Mouse (Mus musculus): Measurements from ENCODE around the gene Pde7b. TPM values are rescaled to one million over a fixed set of nuclear protein-coding genes. Genes with fewer than 3 reads are reported as not detected.

The Pde7b gene
- polyA plus RNA-seq, 1 experiment from 2014 or later, result 1.3 TPM

- Histone ChIP-seq H3K27ac (ENCODE audit: low read depth, low read length) (no peak overlapping the region), H3K4me2 (ENCODE audit: low read length) (no peak overlapping the region), H3K4me1 (ENCODE audit: control insufficient read depth, insufficient read depth, low read length) (0 out of 2 replicates have a peak, but pooled peaks cover 2% of the 10 kb centered on the region), H3K9ac (ENCODE audit: low read length) (no peak overlapping the region), H3K36me3 (ENCODE audit: control insufficient read depth, insufficient read depth, low read length) (no peaks in the 10 kb centered on the region), H3K27me3 (replicated peaks; ENCODE audit: control insufficient read depth, insufficient read depth, low read length) (no peaks in the 10 kb centered on the region), H3K4me3 (ENCODE audit: low read depth, low read length) (no peak overlapping the region), H3K9me3 (replicated peaks; ENCODE audit: control insufficient read depth, low read length) (no peaks in the 10 kb centered on the region)
- ATAC-seq, result peak; percentile 69; the same call in 1 of the 2 replicates
- DNase-seq (ENCODE audit: low spot score), result peak; percentile 75
- WGBS, result 14% methylated on average over 2 of the region's 2 CpGs
Observed at GRCm38 (mm10) chr10:20606007-20606406, 118.9 kb downstream of the Pde7b start.

- no peaks in the 10 kb centered on the region for H3K4me1 ChIP-seq (ENCODE audit: control insufficient read depth, insufficient read depth, low read length)
- DNase-seq (ENCODE audit: low spot score) (no peak), ATAC-seq (no peak)
- no peak overlapping the region for H3K27ac ChIP-seq (ENCODE audit: low read depth, low read length)
- no peaks in the 10 kb centered on the region for H3K36me3 ChIP-seq (ENCODE audit: control insufficient read depth, insufficient read depth, low read length)
- H3K27me3 ChIP-seq (replicated peaks; ENCODE audit: control insufficient read depth, insufficient read depth, low read length), result no peaks in the 10 kb centered on the region
- 74% methylated on average over 5 of the region's 5 CpGs for WGBS
- H3K4me3 ChIP-seq (ENCODE audit: low read depth, low read length), result no peak overlapping the region
- H3K9ac ChIP-seq (ENCODE audit: low read length), result no peak overlapping the region
- no peaks in the 10 kb centered on the region for H3K9me3 ChIP-seq (replicated peaks; ENCODE audit: control insufficient read depth, low read length)
- no peak overlapping the region for H3K4me2 ChIP-seq (ENCODE audit: low read length)
Observed at GRCm38 (mm10) chr10:20595107-20595810, 129.6 kb downstream of the Pde7b start.

GRCm38 (mm10) chr10:20594015-20594414 lies 130.9 kb downstream of the Pde7b start:
- no peaks in the 10 kb centered on the region for H3K36me3 ChIP-seq (ENCODE audit: control insufficient read depth, insufficient read depth, low read length)
- H3K27ac ChIP-seq (ENCODE audit: low read depth, low read length), result no peak overlapping the region
- no peak for DNase-seq (ENCODE audit: low spot score)
- H3K4me3 ChIP-seq (ENCODE audit: low read depth, low read length), result no peak overlapping the region
- WGBS, result 68% methylated on average over 5 of the region's 5 CpGs
- no peak overlapping the region for H3K9ac ChIP-seq (ENCODE audit: low read length)
- no peaks in the 10 kb centered on the region for H3K9me3 ChIP-seq (replicated peaks; ENCODE audit: control insufficient read depth, low read length)
- H3K4me1 ChIP-seq (ENCODE audit: control insufficient read depth, insufficient read depth, low read length), result no peaks in the 10 kb centered on the region
- no peak for ATAC-seq
- H3K27me3 ChIP-seq (replicated peaks; ENCODE audit: control insufficient read depth, insufficient read depth, low read length), result no peaks in the 10 kb centered on the region
- no peak overlapping the region for H3K4me2 ChIP-seq (ENCODE audit: low read length)

- no peak overlapping the region for H3K9ac ChIP-seq (ENCODE audit: low read length)
- 73% methylated on average over 7 of the region's 7 CpGs for WGBS
- no peak overlapping the region for H3K4me2 ChIP-seq (ENCODE audit: low read length)
- no peaks in the 10 kb centered on the region for H3K4me1 ChIP-seq (ENCODE audit: control insufficient read depth, insufficient read depth, low read length)
- no peaks in the 10 kb centered on the region for H3K9me3 ChIP-seq (replicated peaks; ENCODE audit: control insufficient read depth, low read length)
- peak; percentile 5 for DNase-seq (ENCODE audit: low spot score)
- H3K27me3 ChIP-seq (replicated peaks; ENCODE audit: control insufficient read depth, insufficient read depth, low read length), result no peaks in the 10 kb centered on the region
- no peak overlapping the region for H3K4me3 ChIP-seq (ENCODE audit: low read depth, low read length)
- H3K27ac ChIP-seq (ENCODE audit: low read depth, low read length), result no peak overlapping the region
- ATAC-seq, result no peak
- no peaks in the 10 kb centered on the region for H3K36me3 ChIP-seq (ENCODE audit: control insufficient read depth, insufficient read depth, low read length)
Observed at GRCm38 (mm10) chr10:20590100-20590499, 134.8 kb downstream of the Pde7b start.

- no peak for ATAC-seq
- no peak overlapping the region for H3K4me2 ChIP-seq (ENCODE audit: low read length)
- H3K27me3 ChIP-seq (replicated peaks; ENCODE audit: control insufficient read depth, insufficient read depth, low read length), result no peaks in the 10 kb centered on the region
- no peaks in the 10 kb centered on the region for H3K4me1 ChIP-seq (ENCODE audit: control insufficient read depth, insufficient read depth, low read length)
- H3K9me3 ChIP-seq (replicated peaks; ENCODE audit: control insufficient read depth, low read length), result no peaks in the 10 kb centered on the region
- H3K9ac ChIP-seq (ENCODE audit: low read length), result no peak overlapping the region
- H3K4me3 ChIP-seq (ENCODE audit: low read depth, low read length), result no peak overlapping the region
- H3K27ac ChIP-seq (ENCODE audit: low read depth, low read length), result no peak overlapping the region
- DNase-seq (ENCODE audit: low spot score), result peak; percentile 10
- no peaks in the 10 kb centered on the region for H3K36me3 ChIP-seq (ENCODE audit: control insufficient read depth, insufficient read depth, low read length)
- 93% methylated on average over 4 of the region's 4 CpGs for WGBS
Observed at GRCm38 (mm10) chr10:20585959-20586358, 138.9 kb downstream of the Pde7b start.

GRCm38 (mm10) chr10:20575002-20575401 lies 149.9 kb downstream of the Pde7b start:
- H3K9ac ChIP-seq (ENCODE audit: low read length), result no peak overlapping the region
- ATAC-seq (no peak), DNase-seq (ENCODE audit: low spot score) (no peak)
- no peak overlapping the region for H3K27ac ChIP-seq (ENCODE audit: low read depth, low read length)
- H3K36me3 ChIP-seq (ENCODE audit: control insufficient read depth, insufficient read depth, low read length), result no peaks in the 10 kb centered on the region
- H3K4me2 ChIP-seq (ENCODE audit: low read length), result no peak overlapping the region
- WGBS, result 92% methylated on average over 11 of the region's 11 CpGs
- H3K9me3 ChIP-seq (replicated peaks; ENCODE audit: control insufficient read depth, low read length), result no peaks in the 10 kb centered on the region
- no peak overlapping the region for H3K4me3 ChIP-seq (ENCODE audit: low read depth, low read length)
- H3K4me1 ChIP-seq (ENCODE audit: control insufficient read depth, insufficient read depth, low read length), result no peaks in the 10 kb centered on the region
- H3K27me3 ChIP-seq (replicated peaks; ENCODE audit: control insufficient read depth, insufficient read depth, low read length), result no peaks in the 10 kb centered on the region

- no peaks in the 10 kb centered on the region for H3K36me3 ChIP-seq (ENCODE audit: control insufficient read depth, insufficient read depth, low read length)
- 88% methylated on average over 1 of the region's 1 CpGs for WGBS
- no peaks in the 10 kb centered on the region for H3K27me3 ChIP-seq (replicated peaks; ENCODE audit: control insufficient read depth, insufficient read depth, low read length)
- H3K27ac ChIP-seq (ENCODE audit: low read depth, low read length), result no peak overlapping the region
- no peak overlapping the region for H3K9ac ChIP-seq (ENCODE audit: low read length)
- no peak overlapping the region for H3K4me3 ChIP-seq (ENCODE audit: low read depth, low read length)
- no peak for ATAC-seq
- H3K4me1 ChIP-seq (ENCODE audit: control insufficient read depth, insufficient read depth, low read length), result no peaks in the 10 kb centered on the region
- H3K9me3 ChIP-seq (replicated peaks; ENCODE audit: control insufficient read depth, low read length), result no peaks in the 10 kb centered on the region
- H3K4me2 ChIP-seq (ENCODE audit: low read length), result no peak overlapping the region
- DNase-seq (ENCODE audit: low spot score), result no peak
Observed at GRCm38 (mm10) chr10:20574414-20574813, 150.5 kb downstream of the Pde7b start.

GRCm38 (mm10) chr10:20571521-20571920 lies 153.4 kb downstream of the Pde7b start:
- no peaks in the 10 kb centered on the region for H3K36me3 ChIP-seq (ENCODE audit: control insufficient read depth, insufficient read depth, low read length)
- no peaks in the 10 kb centered on the region for H3K4me1 ChIP-seq (ENCODE audit: control insufficient read depth, insufficient read depth, low read length)
- H3K4me3 ChIP-seq (ENCODE audit: low read depth, low read length), result no peak overlapping the region
- no peak overlapping the region for H3K4me2 ChIP-seq (ENCODE audit: low read length)
- DNase-seq (ENCODE audit: low spot score) (no peak), ATAC-seq (no peak)
- WGBS, result 94% methylated on average over 2 of the region's 2 CpGs
- no peak overlapping the region for H3K9ac ChIP-seq (ENCODE audit: low read length)
- H3K27ac ChIP-seq (ENCODE audit: low read depth, low read length), result no peak overlapping the region
- H3K9me3 ChIP-seq (replicated peaks; ENCODE audit: control insufficient read depth, low read length), result no peaks in the 10 kb centered on the region
- H3K27me3 ChIP-seq (replicated peaks; ENCODE audit: control insufficient read depth, insufficient read depth, low read length), result no peaks in the 10 kb centered on the region

- H3K4me1 ChIP-seq (ENCODE audit: control insufficient read depth, insufficient read depth, low read length), result no peaks in the 10 kb centered on the region
- no peak overlapping the region for H3K27ac ChIP-seq (ENCODE audit: low read depth, low read length)
- H3K27me3 ChIP-seq (replicated peaks; ENCODE audit: control insufficient read depth, insufficient read depth, low read length), result no peaks in the 10 kb centered on the region
- ATAC-seq, result peak; percentile 40; the same call in 1 of the 2 replicates
- H3K4me3 ChIP-seq (ENCODE audit: low read depth, low read length), result no peak overlapping the region
- 57% methylated on average over 6 of the region's 6 CpGs for WGBS
- no peak overlapping the region for H3K4me2 ChIP-seq (ENCODE audit: low read length)
- H3K9ac ChIP-seq (ENCODE audit: low read length), result no peak overlapping the region
- no peaks in the 10 kb centered on the region for H3K9me3 ChIP-seq (replicated peaks; ENCODE audit: control insufficient read depth, low read length)
- no peaks in the 10 kb centered on the region for H3K36me3 ChIP-seq (ENCODE audit: control insufficient read depth, insufficient read depth, low read length)
- peak; percentile 57 for DNase-seq (ENCODE audit: low spot score)
Observed at GRCm38 (mm10) chr10:20568630-20569029, 156.2 kb downstream of the Pde7b start.

All from forebrain, embryonic 14.5 days (tissue).